Mouse (Mus musculus): ENCODE data around the gene Hoxa6. TPM values are rescaled to one million over a fixed set of nuclear protein-coding genes. Genes with fewer than 3 reads are reported as not detected.
A peak's percentile ranks its signal among the peaks of the same experiment; 100 is the strongest.

The Hoxa6 gene
- polyA plus RNA-seq, 1 experiment = not detected

- 0 out of 2 replicates have a peak overlapping the region, but pooled peaks have one; percentile 16 for H3K27ac ChIP-seq (ENCODE audit: insufficient read depth, low read length)
- H3K4me1 ChIP-seq (ENCODE audit: control insufficient read depth, insufficient read depth, insufficient read length) = 0 out of 2 replicates have a peak, but pooled peaks cover 2% of the 10 kb centered on the region
- no peak overlapping the region for H3K4me3 ChIP-seq (ENCODE audit: extremely low read depth, insufficient read depth, insufficient read length)
- no peak for DNase-seq (ENCODE audit: low read depth in 1 of 2, low spot score in 2 of 2)
- 87% methylated on average over 30 of the region's 30 CpGs for WGBS
- peaks cover 1% of the 10 kb centered on the region; the same call in 1 of the 2 replicates for H3K27me3 ChIP-seq (ENCODE audit: control insufficient read depth, insufficient read depth, low read length)
- H3K36me3 ChIP-seq (ENCODE audit: control insufficient read depth, insufficient read depth, low read length) = no peaks in the 10 kb centered on the region
- TF ChIP-seq CTCF (IDR thresholded peaks at IDR 0.05; ENCODE audit: extremely low read depth, insufficient read depth, insufficient read length, insufficient replicate concordance) (no peak), POLR2A (IDR thresholded peaks at IDR 0.05; ENCODE audit: low read depth, low read length) (no peak)
Measured at GRCm38 (mm10) chr6:52200073-52200750, 8.3 kb downstream of the Hoxa6 start.

- Histone ChIP-seq H3K27ac (ENCODE audit: insufficient read depth, low read length) (no peak overlapping the region), H3K27me3 (ENCODE audit: control insufficient read depth, insufficient read depth, low read length) (no peaks in the 10 kb centered on the region; the same call in 1 of the 2 replicates), H3K4me3 (ENCODE audit: extremely low read depth, insufficient read depth, insufficient read length) (no peak overlapping the region), H3K36me3 (ENCODE audit: control insufficient read depth, insufficient read depth, low read length) (no peaks in the 10 kb centered on the region), H3K4me1 (ENCODE audit: control insufficient read depth, insufficient read depth, insufficient read length) (peaks cover under 1% of the 10 kb centered on the region)
- no peak for TF ChIP-seq POLR2A (IDR thresholded peaks at IDR 0.05; ENCODE audit: low read depth, low read length)
- no peak for TF ChIP-seq CTCF (IDR thresholded peaks at IDR 0.05; ENCODE audit: extremely low read depth, insufficient read depth, insufficient read length, insufficient replicate concordance)
- 81% methylated on average over 10 of the region's 10 CpGs for WGBS
- DNase-seq (ENCODE audit: low read depth in 1 of 2, low spot score in 2 of 2) = no peak
Measured at GRCm38 (mm10) chr6:52197271-52197670, 11.3 kb downstream of the Hoxa6 start.

GRCm38 (mm10) chr6:52196811-52197210 is 11.7 kb downstream of the Hoxa6 start:
- H3K36me3 ChIP-seq (ENCODE audit: control insufficient read depth, insufficient read depth, low read length) = no peaks in the 10 kb centered on the region
- DNase-seq (ENCODE audit: low read depth in 1 of 2, low spot score in 2 of 2) = no peak
- no peaks in the 10 kb centered on the region; the same call in 1 of the 2 replicates for H3K27me3 ChIP-seq (ENCODE audit: control insufficient read depth, insufficient read depth, low read length)
- peaks cover 3% of the 10 kb centered on the region for H3K4me1 ChIP-seq (ENCODE audit: control insufficient read depth, insufficient read depth, insufficient read length)
- H3K27ac ChIP-seq (ENCODE audit: insufficient read depth, low read length) = 0 out of 2 replicates have a peak overlapping the region, but pooled peaks have one; percentile 15
- no peak for TF ChIP-seq CTCF (IDR thresholded peaks at IDR 0.05; ENCODE audit: extremely low read depth, insufficient read depth, insufficient read length, insufficient replicate concordance)
- no peak for TF ChIP-seq POLR2A (IDR thresholded peaks at IDR 0.05; ENCODE audit: low read depth, low read length)
- WGBS = 86% methylated on average over 9 of the region's 9 CpGs
- H3K4me3 ChIP-seq (ENCODE audit: extremely low read depth, insufficient read depth, insufficient read length) = no peak overlapping the region

- WGBS = 90% methylated on average over 10 of the region's 10 CpGs
- no peak for DNase-seq (ENCODE audit: low read depth in 1 of 2, low spot score in 2 of 2)
- Histone ChIP-seq H3K27me3 (ENCODE audit: control insufficient read depth, insufficient read depth, low read length) (peaks cover 7% of the 10 kb centered on the region), H3K4me1 (ENCODE audit: control insufficient read depth, insufficient read depth, insufficient read length) (peaks cover 3% of the 10 kb centered on the region), H3K27ac (ENCODE audit: insufficient read depth, low read length) (no peak overlapping the region), H3K4me3 (ENCODE audit: extremely low read depth, insufficient read depth, insufficient read length) (no peak overlapping the region), H3K36me3 (ENCODE audit: control insufficient read depth, insufficient read depth, low read length) (no peaks in the 10 kb centered on the region)
- TF ChIP-seq POLR2A (IDR thresholded peaks at IDR 0.05; ENCODE audit: low read depth, low read length) = no peak
- no peak for TF ChIP-seq CTCF (IDR thresholded peaks at IDR 0.05; ENCODE audit: extremely low read depth, insufficient read depth, insufficient read length, insufficient replicate concordance)
Measured at GRCm38 (mm10) chr6:52194690-52195089, 13.8 kb downstream of the Hoxa6 start.

GRCm38 (mm10) chr6:52191860-52192550 is 16.5 kb downstream of the Hoxa6 start:
- DNase-seq (ENCODE audit: low read depth in 1 of 2, low spot score in 2 of 2) = peak; percentile 50 to 83
- H3K27me3 ChIP-seq (ENCODE audit: control insufficient read depth, insufficient read depth, low read length) = peaks cover 7% of the 10 kb centered on the region

GRCm38 (mm10) chr6:52190906-52191810 is 17.4 kb downstream of the Hoxa6 start, which contains the start of gene Hoxa4:
Gene Hoxa4 (minus strand): TSS chr6:52191753.
- Histone ChIP-seq H3K27me3 (ENCODE audit: control insufficient read depth, insufficient read depth, low read length) (peaks cover 7% of the 10 kb centered on the region), H3K4me3 (ENCODE audit: extremely low read depth, insufficient read depth, insufficient read length) (peak within 1 kb of the TSS; percentile 76), H3K4me1 (ENCODE audit: control insufficient read depth, insufficient read depth, insufficient read length) (peaks cover 3% of the 10 kb centered on the region), H3K27ac (ENCODE audit: insufficient read depth, low read length) (peak within 1 kb of the TSS; percentile 26; the same call in 1 of the 2 replicates), H3K36me3 (ENCODE audit: control insufficient read depth, insufficient read depth, low read length) (no peaks in the 10 kb centered on the region)
- no peak for DNase-seq (ENCODE audit: low read depth in 1 of 2, low spot score in 2 of 2)
- WGBS = 13% methylated on average over 86 of the region's 102 CpGs
- TF ChIP-seq CTCF (IDR thresholded peaks at IDR 0.05; ENCODE audit: extremely low read depth, insufficient read depth, insufficient read length, insufficient replicate concordance) (no peak), POLR2A (IDR thresholded peaks at IDR 0.05; ENCODE audit: low read depth, low read length) (no peak)

More at GRCm38 (mm10) chr6:52191860-52192550, 16.5 kb downstream of the Hoxa6 start:
- H3K4me1 ChIP-seq (ENCODE audit: control insufficient read depth, insufficient read depth, insufficient read length) = peaks cover 3% of the 10 kb centered on the region
- TF ChIP-seq CTCF (IDR thresholded peaks at IDR 0.05; ENCODE audit: extremely low read depth, insufficient read depth, insufficient read length, insufficient replicate concordance) (no peak), POLR2A (IDR thresholded peaks at IDR 0.05; ENCODE audit: low read depth, low read length) (peak; percentile 73)
- WGBS = 4% methylated on average over 39 of the region's 55 CpGs
- peak overlapping the region; percentile 26; the same call in 1 of the 2 replicates for H3K27ac ChIP-seq (ENCODE audit: insufficient read depth, low read length)
- H3K4me3 ChIP-seq (ENCODE audit: extremely low read depth, insufficient read depth, insufficient read length) = peak overlapping the region; percentile 76
- H3K36me3 ChIP-seq (ENCODE audit: control insufficient read depth, insufficient read depth, low read length) = no peaks in the 10 kb centered on the region

Measured in spleen, adult 2 months (tissue).